Mouse (Mus musculus) ovary, postnatal 14 days (tissue): ENCODE results near the gene Gm5678.
"Not testable (repeated sequence)": the region's sequence is repeated elsewhere in the genome, so short reads cannot be mapped to it uniquely, and the experiment has no call there.

ENCODE experiments used
- DNase-seq: peaks from one replicate; pipeline ENCODE4 v3.0.0; 2022; ENCODE audit warnings: low spot score

The Gm5678 gene

DNA sequence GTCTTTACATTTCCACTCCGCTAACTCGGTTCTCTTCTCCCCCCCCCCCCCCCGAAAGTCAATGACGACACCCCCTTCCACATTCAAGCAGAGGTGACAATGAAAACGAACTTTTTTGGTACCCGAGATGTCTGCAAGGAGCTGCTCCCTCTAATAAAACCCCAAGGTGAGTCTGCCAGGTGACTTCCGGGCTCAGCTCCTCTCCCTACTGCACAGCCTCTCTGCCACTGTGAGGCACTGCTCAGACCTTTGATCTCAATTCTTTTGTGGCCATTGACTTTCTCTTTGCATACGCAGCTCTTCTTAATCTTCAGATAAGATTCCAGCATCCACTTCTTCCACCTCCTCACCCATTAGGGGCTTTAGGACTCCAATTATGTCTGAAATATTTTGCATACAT, 19.2 kb upstream of the Gm5678 start:
- no peak for DNase-seq

DNA sequence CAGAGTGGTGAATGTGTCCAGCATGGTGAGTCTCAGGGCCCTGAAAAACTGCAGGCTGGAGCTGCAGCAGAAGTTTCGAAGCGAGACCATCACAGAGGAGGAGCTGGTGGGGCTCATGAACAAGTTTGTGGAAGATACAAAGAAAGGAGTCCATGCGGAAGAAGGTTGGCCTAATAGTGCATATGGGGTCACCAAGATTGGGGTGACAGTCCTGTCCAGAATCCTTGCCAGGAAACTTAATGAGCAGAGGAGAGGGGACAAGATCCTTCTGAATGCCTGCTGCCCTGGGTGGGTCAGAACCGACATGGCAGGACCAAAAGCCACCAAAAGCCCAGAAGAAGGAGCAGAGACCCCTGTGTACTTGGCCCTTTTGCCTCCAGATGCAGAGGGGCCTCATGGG, 18.1 kb upstream of the Gm5678 start:
- no peak for DNase-seq

DNA sequence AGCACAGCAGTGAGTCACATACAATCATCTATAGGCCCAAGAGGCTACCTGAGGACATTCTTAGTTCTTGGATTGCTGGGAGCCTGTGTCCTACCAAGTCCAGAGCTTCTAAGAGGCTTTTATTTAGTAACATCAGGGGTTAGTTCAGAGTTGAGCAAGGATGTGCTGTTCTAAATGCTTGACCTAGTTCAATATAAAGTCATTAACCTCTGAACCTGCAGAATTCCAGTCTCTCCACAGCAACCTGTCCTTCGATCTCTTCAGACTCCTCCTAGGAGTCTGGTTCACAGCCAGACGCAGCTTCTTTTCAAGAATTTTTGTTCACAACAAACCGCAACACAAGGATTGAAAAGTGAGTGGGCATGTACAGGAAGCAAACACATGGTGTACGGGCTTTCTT, 16.9 kb upstream of the Gm5678 start:
- DNase-seq: no peak

DNA sequence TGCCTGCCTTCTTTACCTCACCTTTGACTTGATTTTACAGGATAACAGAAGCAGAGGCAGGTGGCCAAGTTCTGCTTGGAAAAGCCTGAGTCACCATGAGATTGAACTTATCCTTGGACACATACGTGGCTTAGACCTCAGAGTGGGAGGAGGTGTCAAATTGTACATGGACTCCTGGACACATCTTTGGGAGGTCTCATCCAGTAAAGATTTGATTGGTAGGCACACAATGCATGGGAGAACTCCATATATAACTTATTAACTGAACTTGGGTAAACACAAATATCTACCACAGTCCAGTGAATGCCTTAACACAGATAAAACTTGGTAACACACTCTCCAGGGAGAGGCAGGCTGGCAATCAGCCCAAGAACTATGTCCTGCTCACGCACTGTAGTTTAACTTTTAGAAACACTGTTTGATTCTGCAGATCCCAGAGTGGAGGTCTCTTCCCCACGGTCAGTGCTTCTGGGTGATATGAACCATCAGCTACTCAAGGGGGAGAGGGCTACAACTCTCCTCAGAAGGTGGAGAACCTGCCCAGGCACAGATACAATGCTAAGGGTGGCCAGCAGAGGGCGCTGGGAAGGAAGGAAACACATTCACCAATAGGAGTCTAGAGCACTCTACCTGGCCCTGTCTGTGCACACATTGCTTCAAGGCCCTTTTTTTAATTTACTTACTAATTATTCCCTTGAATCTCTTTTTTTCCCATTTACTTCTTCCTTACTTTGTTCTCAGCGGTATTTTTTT, 12.6 kb upstream of the Gm5678 start:
- DNase-seq: peak; percentile 68

DNA sequence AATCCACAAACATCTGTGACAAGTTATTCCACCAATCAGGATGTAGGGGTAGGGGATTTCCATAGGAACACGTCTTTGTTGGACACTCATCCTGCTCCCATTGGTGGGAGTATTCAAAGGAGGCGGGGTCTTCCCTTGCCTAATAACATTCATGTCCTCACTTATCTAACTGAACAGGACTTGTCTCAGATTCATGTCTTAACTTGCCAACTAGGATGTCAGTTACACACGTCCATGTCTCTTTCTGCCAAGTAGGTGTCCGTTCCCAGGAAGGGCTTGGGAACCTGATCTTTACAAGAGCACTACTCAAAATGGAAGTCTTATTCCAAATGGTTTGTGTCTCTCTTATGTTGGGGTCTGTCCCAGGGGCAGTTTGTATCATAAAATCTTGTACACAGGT, 4.1 kb upstream of the Gm5678 start:
- not testable (repeated sequence) for DNase-seq

DNA sequence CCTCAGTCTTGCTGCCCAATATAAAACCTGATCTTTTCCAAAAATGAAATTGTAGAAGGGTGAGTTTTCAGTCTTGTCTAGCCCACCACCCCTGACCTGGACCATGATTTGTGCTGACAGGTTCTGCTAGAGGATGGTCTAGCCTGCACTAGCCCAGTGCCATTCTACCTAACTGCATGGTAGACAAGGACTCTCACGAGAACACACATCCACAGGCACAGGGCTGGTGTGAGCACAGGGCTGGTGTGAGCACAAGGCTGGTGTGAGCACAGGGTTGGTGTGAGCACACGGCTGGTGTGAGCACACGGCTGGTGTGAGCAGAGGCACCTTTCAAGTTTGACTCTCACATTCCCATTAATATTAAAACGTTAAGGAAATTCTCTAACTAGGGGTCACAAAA, 3.2 kb upstream of the Gm5678 start:
- no peak for DNase-seq

DNA sequence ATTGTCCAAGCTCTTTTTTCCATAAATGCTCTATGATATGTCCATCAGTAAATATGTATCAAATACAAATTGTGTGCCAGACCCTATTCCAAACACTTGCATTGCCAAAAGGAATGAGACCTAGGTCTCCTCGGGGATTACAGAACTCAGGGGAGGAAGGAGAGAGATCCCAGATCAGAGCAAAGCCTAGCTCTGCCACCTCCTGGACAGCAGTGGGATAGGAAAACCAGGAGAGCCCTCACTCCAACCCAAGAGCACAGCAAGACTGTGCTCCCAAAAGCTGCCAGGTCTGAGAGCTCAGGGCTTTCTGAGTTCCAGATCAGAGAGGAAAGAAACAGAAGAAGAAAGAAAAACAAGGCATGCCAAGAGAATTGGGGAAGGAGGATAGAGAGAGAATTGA, 1.2 kb upstream of the Gm5678 start:
- no peak for DNase-seq

DNA sequence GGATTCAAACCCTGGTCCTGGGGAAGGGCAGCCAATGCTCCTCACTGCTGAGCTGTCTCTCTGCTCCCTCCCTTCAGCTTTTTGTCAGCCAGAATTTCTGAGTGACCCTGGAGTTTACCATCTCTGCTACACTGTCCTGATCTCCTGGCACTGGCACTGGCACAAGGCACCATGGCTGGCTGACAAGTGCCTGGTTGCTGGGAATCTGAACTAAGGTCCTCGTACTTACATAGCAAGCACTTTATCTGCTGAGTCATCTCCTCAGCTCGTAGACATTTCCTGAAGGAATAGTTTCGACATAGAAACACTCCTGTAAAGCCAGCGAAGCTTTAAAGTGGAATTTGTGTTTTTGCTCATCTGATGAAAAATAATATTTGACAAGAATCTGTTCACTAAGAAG, 16.1 kb downstream of the Gm5678 start:
- DNase-seq: no peak

DNA sequence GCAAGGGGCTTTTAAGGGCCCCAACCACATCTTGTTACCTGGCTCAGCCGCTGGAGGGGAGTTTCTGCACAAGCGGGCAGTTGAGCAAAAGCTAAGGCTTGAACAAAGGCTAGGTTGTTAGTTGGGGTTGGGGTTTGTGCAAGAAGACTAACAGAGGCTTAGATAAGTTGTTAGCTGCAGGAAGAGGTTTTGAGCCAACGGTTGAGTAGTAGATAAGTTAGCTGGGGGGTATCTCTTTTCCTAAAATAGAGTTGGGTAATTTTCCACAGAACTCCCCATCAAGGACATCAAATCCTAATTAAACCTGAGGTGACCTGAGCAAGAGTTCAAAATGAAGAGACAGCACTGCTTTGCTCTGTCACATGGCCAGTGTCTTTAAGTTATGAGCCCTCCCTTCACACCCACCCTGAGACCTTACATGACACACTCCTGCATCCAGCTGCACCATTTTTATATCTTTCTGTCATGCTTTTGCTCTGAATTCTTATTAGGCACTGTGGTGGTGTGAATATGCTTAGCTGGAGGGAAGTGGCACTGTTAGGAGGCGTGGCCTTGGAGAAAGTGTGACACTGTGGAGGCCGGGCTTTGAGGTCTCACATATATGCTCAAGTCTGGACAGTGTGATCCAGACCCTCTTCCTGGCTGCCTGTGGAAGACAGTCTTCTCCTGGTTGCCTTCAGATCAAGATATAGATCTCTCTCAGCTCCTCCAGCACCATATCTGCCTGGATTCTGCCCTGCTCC, 20.7 kb downstream of the Gm5678 start:
- DNase-seq: no peak

DNA sequence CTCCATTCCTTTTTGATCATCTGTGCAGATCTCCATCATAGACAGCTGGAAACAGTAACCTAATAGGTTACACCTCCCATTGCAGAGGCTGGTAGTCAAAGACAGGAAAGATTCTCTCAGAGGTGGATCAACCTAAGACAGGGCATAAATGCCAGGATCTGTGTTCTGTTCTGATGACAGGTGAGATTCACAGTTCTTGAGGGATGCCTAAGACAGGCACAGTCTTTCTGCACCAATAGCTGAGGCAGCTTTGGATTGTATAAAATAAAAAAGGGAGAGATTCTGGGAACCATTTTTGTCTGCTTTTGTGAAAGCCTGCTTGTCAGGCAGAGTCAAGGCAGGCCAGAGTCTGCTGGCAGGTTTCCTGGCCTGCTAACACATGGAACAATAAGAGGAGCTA, 40.1 kb downstream of the Gm5678 start:
- DNase-seq: no peak

DNA sequence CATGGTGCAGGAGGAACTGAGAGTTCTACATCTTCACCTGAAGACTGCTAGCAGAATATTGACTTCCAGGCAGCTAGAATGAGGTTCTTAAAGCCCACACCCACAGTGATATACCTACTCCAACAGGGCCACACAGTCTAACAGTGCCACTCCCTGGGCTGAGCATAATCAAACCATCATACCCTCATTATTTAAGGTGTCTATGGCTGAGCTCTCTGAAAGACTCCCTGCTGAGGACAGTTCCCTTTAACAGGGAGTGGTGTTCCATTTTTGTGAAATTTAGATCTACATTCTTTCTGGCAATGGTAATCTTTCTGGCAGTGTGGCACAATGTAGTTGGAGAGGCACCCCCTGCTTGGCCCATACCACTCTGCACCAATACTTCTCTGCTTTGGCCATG, 41.6 kb downstream of the Gm5678 start:
- no peak for DNase-seq

DNA sequence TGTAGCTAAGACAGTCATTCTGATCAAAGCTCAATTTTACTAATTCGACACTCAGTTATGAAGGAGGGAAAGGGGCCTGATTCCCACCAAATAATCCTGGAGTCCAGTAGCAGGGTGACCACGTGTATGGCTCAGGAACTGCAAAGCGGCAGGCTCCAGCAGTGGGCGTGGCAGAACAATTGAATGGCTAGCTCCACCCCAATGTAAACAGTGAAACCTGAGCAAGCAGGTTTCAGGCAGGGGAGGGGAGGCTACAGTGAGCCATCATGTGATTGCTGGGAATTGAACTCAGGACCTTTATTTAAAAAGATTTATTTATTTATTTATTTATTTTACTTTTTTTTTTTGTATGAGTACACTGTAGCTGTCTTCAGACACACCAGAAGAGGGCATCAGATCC, 42.6 kb downstream of the Gm5678 start:
- not testable (repeated sequence) for DNase-seq

DNA sequence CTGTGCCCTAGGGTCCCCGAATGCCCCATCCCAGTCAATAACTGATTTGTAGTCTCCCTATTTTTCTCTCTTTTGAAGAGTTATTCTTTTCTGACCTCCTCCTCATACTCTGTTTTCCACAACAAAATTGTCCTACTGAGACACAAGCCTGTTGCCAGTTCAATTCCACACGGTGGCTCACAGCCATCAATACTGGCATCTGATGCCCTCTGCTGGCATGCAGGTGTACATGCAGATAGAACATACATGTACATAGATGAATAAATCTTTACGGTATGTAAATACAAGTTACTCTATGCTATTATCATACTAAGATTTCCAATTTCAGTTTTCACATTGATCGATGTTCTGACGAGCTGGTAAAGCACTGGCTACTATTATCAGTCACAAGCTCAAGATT, 43.2 kb downstream of the Gm5678 start:
- no peak for DNase-seq

DNA sequence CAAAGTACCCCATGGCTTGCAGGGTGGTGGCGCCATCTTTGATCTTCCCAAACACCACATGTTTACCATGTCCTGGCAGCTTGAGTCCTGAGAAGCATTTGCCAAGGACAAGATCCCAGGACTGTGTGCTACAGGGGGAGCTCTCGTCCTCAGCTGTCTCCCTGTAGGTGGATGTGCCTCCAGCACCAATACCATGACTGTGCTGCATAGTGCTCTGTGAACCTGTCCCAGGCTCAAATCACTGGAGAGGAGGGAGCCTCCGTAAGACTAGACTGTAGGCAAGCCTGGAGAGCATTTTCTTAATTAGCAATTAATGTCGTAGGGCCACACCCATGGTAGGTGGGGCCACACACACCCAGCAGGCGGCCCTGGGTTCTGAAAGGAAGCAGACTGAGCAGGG, 48.5 kb downstream of the Gm5678 start:
- no peak for DNase-seq

DNA sequence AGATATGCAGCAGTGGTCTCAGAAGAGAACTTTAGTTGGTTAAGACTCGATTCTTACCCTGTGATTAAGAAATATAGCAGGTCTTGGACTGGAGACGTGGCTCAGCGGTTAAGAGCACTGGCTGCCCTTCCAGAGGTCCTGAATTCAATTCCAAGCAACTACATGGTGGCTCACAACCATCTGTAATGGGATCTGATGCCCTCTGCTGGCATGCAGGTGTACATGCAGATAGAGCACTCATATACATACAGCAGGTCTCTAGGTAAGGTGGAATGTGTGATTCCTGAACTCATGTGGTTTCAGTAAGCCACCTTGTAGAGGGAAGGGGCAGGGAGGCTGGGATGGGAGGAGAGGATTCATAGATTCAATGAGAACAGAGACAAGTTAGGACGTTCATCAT, 50.3 kb downstream of the Gm5678 start:
- no peak for DNase-seq

DNA sequence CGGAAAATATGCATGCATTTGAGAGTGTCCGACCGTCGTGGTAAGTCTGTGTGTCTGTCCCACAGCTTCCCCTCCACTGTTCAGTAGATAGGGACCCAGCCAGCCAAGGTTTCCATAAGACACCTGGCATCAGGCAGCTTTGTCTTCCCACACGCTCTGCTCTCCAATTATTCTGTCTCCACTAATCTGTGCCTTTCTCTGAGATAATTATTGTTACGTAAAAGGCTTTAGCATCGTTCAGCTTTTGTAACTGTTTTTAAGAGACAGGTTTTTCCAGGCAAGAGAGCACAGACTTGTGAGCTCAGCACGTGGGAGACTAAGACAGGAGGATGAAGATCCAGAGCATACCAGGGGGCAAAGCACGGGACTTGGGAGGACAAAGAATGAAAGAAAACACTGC, 51.3 kb downstream of the Gm5678 start:
- DNase-seq: no peak
